Mouse (Mus musculus) bone marrow macrophage, adult 2 months (primary cell): ENCODE results near the gene Fgd3.

ENCODE experiments used
- CTCF ChIP-seq: IDR thresholded peaks from 2 replicates; pipeline ENCODE4 v1.5.1; 2012; ENCODE audit warnings: low read depth, mild to moderate bottlenecking, low read length, moderate library complexity
- POLR2A ChIP-seq: IDR thresholded peaks from 2 replicates; pipeline ENCODE4 v1.6.1; 2012; ENCODE audit warnings: mild to moderate bottlenecking, low read depth, low read length, borderline replicate concordance

- TF ChIP-seq CTCF, result peak; percentile 13; the same call in 1 of the 2 replicates
- no peak for TF ChIP-seq POLR2A
These were observed 85.4 kb downstream of the Fgd3 start for GRCm38 (mm10) chr13:49234711-49235110.
